Mouse (Mus musculus) embryonic facial prominence, embryonic 11.5 days (tissue): ENCODE results near the gene Scube2. TPM values are rescaled to one million over a fixed set of nuclear protein-coding genes. Genes with fewer than 3 reads are reported as not detected.

Experiments
- ATAC-seq: fragments of 200-750 bp; cut with Nextera tagmentation; replicated peaks from 2 replicates; pipeline ENCODE4 v1.8.0; 2017; ENCODE audit warnings: low read depth; ENCODE audit not compliant: insufficient number of reproducible peaks, low FRiP score, low TSS enrichment
- DNase-seq: peaks from one replicate; pipeline ENCODE4 v3.0.0-alpha.2; 2015; ENCODE audit warnings: low spot score
- H3K27ac ChIP-seq: fragments of 300-500 bp; sonication (generic); replicated peaks from 2 replicates; pipeline ENCODE4 v1.5.1; 2014; ENCODE audit warnings: mild to moderate bottlenecking, low read depth, low read length, control low read depth
- H3K27me3 ChIP-seq: fragments of 300-500 bp; sonication (generic); 2 replicates; pipeline ENCODE4 v1.6.1; 2014; ENCODE audit warnings: mild to moderate bottlenecking, low read length, moderate library complexity, mixed read lengths; ENCODE audit not compliant: control insufficient read depth, insufficient read depth
- H3K36me3 ChIP-seq: fragments of 300-500 bp; sonication (generic); replicated peaks from 2 replicates; pipeline ENCODE4 v1.6.1; 2014; ENCODE audit warnings: low read depth, mild to moderate bottlenecking, low read length, moderate library complexity, mixed read lengths; ENCODE audit not compliant: control insufficient read depth, insufficient read depth
- H3K4me1 ChIP-seq: fragments of 300-500 bp; sonication (generic); 2 replicates; pipeline ENCODE4 v1.6.1; 2014; ENCODE audit warnings: low read length, mixed read lengths; ENCODE audit not compliant: control insufficient read depth, insufficient read depth
- H3K4me2 ChIP-seq: fragments of 300-500 bp; sonication (generic); 2 replicates; pipeline ENCODE4 v1.6.1; 2014; ENCODE audit warnings: low read depth, mild to moderate bottlenecking, control low read depth, low read length, moderate library complexity
- H3K4me3 ChIP-seq: fragments of 300-500 bp; sonication (generic); 2 replicates; pipeline ENCODE4 v1.5.1; 2014; ENCODE audit warnings: low read depth, low read length, control low read depth
- H3K9ac ChIP-seq: fragments of 300-500 bp; sonication (generic); replicated peaks from 2 replicates; pipeline ENCODE4 v1.6.1; 2014; ENCODE audit warnings: mild to moderate bottlenecking, control low read depth, low read length
- H3K9me3 ChIP-seq: fragments of 300-500 bp; sonication (generic); replicated peaks from 2 replicates; pipeline ENCODE4 v1.6.1; 2016; ENCODE audit warnings: mild to moderate bottlenecking, low read length, inconsistent platforms, mixed read lengths; ENCODE audit not compliant: control insufficient read depth
- WGBS: fragments of 180-500 bp; shearing (Covaris S2); extraction: QIAGEN DNeasy Blood & Tissue Kit; methylation state at CpG from one replicate; pipeline ENCODE4 v1.1.7; 2014; 5-methylcytosine and 5-hydroxymethylcytosine counted together
- polyA plus RNA-seq: library from polyadenylated mRNA; unstranded; fragments of >200 nt; fragmentation: Nextera tagmentation; extraction: Ambion mirVana; gene quantifications from 2 replicates; pipeline ENCODE4 v1.2.1, GENCODE M21; 2014

Gene Scube2
- polyA plus RNA-seq, 1 experiment from 2014 or later: 0.28 TPM

- no peaks in the 10 kb centered on the region for H3K36me3 ChIP-seq
- no peak for ATAC-seq
- H3K4me3 ChIP-seq: no peak overlapping the region
- no peak overlapping the region for H3K9ac ChIP-seq
- no peak overlapping the region for H3K27ac ChIP-seq
- WGBS: 85% methylated on average over 5 of the region's 5 CpGs
- H3K4me1 ChIP-seq: peaks cover 2% of the 10 kb centered on the region; the same call in 1 of the 2 replicates
- H3K27me3 ChIP-seq: no peaks in the 10 kb centered on the region
- no peak overlapping the region for H3K4me2 ChIP-seq
- no peak for DNase-seq
- H3K9me3 ChIP-seq: no peaks in the 10 kb centered on the region
These were observed 5.8 kb upstream of the Scube2 start for GRCm38 (mm10) chr7:109871232-109871631.

DNA sequence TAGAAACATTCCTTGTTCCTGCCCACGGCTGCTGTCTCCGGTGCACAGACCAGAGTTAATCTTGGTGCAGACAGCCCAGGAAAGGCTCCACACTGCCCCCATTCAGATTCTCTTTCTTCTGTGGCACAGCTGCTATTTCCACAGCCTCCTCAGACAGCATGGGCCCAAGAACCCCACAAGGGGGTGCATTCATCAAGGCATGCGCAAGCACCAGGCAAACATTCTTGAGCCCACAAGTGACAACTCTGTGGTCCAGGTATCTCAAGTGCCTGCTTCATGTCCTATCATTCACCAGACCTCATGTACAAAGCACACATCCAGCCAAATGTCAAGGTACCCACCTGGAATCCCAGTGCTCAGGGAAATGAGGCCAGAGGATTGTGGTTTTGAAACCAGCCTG lies 3.0 kb upstream of the Scube2 start:
- H3K4me1 ChIP-seq: peaks cover 2% of the 10 kb centered on the region; the same call in 1 of the 2 replicates
- no peak for ATAC-seq
- no peaks in the 10 kb centered on the region for H3K36me3 ChIP-seq
- no peak overlapping the region for H3K4me3 ChIP-seq
- H3K27me3 ChIP-seq: peaks cover 4% of the 10 kb centered on the region
- DNase-seq: peak; percentile 28
- no peak overlapping the region for H3K4me2 ChIP-seq
- WGBS: 27% methylated on average over 3 of the region's 3 CpGs
- no peaks in the 10 kb centered on the region for H3K9me3 ChIP-seq
- H3K27ac ChIP-seq: no peak overlapping the region
- no peak overlapping the region for H3K9ac ChIP-seq

GRCm38 (mm10) chr7:109866643-109867042 lies 1.2 kb upstream of the Scube2 start:
- DNase-seq (no peak), ATAC-seq (no peak; the same call in 1 of the 2 replicates)
- WGBS: 79% methylated on average over 3 of the region's 3 CpGs
- Histone ChIP-seq H3K9ac (no peak overlapping the region), H3K4me2 (no peak overlapping the region), H3K9me3 (no peaks in the 10 kb centered on the region), H3K4me3 (no peak overlapping the region), H3K27me3 (peaks cover 4% of the 10 kb centered on the region), H3K36me3 (no peaks in the 10 kb centered on the region), H3K27ac (no peak overlapping the region), H3K4me1 (peaks cover 2% of the 10 kb centered on the region; the same call in 1 of the 2 replicates)

GRCm38 (mm10) chr7:109863561-109863960 lies 1.9 kb downstream of the Scube2 start:
- Histone ChIP-seq H3K4me3 (no peak overlapping the region), H3K9me3 (no peaks in the 10 kb centered on the region), H3K4me1 (peaks cover 2% of the 10 kb centered on the region; the same call in 1 of the 2 replicates), H3K36me3 (no peaks in the 10 kb centered on the region), H3K27me3 (peaks cover 4% of the 10 kb centered on the region), H3K9ac (no peak overlapping the region), H3K27ac (no peak overlapping the region), H3K4me2 (no peak overlapping the region)
- DNase-seq (no peak), ATAC-seq (no peak)
- 28% methylated on average over 4 of the region's 4 CpGs for WGBS

DNA sequence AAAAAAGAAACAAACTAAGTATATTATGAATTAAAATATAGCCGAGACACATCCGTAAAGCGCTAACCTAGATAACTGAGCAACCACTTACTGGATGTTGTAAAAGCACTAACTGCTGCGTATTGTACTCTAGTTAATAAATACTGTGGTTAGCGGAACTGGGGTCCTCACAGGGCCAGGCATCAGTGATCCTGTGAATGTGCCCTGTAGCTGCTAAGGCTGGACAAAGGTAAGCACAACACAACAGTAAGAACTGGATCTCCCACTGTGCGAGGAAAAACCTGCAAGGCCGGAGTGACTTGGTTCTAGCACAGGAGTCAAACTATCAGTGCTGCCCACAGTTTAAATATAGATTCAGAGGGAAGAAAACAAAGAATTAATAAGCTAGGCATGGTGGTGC lies 5.3 kb downstream of the Scube2 start:
- H3K9ac ChIP-seq: no peak overlapping the region
- no peak for DNase-seq
- H3K4me1 ChIP-seq: no peaks in the 10 kb centered on the region
- H3K9me3 ChIP-seq: no peaks in the 10 kb centered on the region
- ATAC-seq: no peak
- H3K27ac ChIP-seq: no peak overlapping the region
- no peak overlapping the region for H3K4me2 ChIP-seq
- 86% methylated on average over 7 of the region's 7 CpGs for WGBS
- H3K27me3 ChIP-seq: peaks cover 2% of the 10 kb centered on the region; the same call in 1 of the 2 replicates
- no peak overlapping the region for H3K4me3 ChIP-seq
- H3K36me3 ChIP-seq: no peaks in the 10 kb centered on the region

DNA sequence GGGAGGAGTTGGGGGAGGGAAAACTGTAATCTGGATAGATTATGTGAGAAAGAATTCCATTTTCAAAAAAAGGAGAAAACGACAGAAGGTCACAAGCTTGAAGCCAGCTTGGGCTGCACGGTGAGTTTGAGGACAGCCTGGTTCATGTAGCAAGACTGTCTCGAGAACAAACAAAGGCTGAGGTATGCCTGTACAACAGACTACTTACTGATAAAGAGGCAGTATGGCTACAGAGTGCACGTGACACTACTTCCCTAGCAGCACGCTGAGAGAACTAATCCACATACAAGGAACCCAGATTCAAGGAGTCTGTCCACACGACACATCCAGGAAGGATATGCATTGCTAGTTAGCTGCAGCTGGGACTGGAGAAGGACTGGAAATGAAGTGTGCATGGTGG lies 6.1 kb downstream of the Scube2 start:
- H3K9ac ChIP-seq: no peak overlapping the region
- H3K4me2 ChIP-seq: no peak overlapping the region
- ATAC-seq: no peak
- H3K27me3 ChIP-seq: no peaks in the 10 kb centered on the region
- no peaks in the 10 kb centered on the region for H3K36me3 ChIP-seq
- H3K4me3 ChIP-seq: no peak overlapping the region
- no peaks in the 10 kb centered on the region for H3K9me3 ChIP-seq
- no peak overlapping the region for H3K27ac ChIP-seq
- DNase-seq: no peak
- H3K4me1 ChIP-seq: no peaks in the 10 kb centered on the region
- WGBS: 69% methylated on average over 6 of the region's 6 CpGs

- no peak overlapping the region for H3K27ac ChIP-seq
- no peaks in the 10 kb centered on the region for H3K27me3 ChIP-seq
- H3K4me3 ChIP-seq: no peak overlapping the region
- 54% methylated on average over 7 of the region's 7 CpGs for WGBS
- no peak for DNase-seq
- ATAC-seq: no peak
- H3K36me3 ChIP-seq: no peaks in the 10 kb centered on the region
- H3K4me2 ChIP-seq: no peak overlapping the region
- no peaks in the 10 kb centered on the region for H3K4me1 ChIP-seq
- H3K9me3 ChIP-seq: no peaks in the 10 kb centered on the region
- no peak overlapping the region for H3K9ac ChIP-seq
These were observed 12.7 kb downstream of the Scube2 start for GRCm38 (mm10) chr7:109852752-109853212.

DNA sequence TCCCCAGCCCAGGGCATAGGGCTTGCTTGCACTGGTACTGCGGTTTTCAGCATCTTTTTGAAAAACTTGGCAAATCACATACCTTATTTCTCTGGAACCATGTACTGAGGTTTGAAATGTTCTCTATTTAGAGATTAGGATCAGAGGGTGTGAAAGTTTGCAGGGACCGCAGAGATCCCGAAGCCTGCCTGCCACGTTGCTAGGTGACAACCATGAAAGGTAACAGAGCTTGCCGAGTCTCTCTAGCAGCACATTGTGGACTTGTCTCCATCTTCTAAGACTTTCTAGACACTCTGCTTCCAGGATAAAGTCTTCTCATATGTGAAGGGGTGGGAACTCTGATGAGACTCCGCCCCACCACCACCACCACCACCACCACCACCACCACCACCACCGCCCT lies 13.5 kb downstream of the Scube2 start:
- no peak overlapping the region for H3K4me2 ChIP-seq
- H3K4me1 ChIP-seq: no peaks in the 10 kb centered on the region
- no peaks in the 10 kb centered on the region for H3K27me3 ChIP-seq
- DNase-seq: no peak
- H3K4me3 ChIP-seq: no peak overlapping the region
- no peaks in the 10 kb centered on the region for H3K9me3 ChIP-seq
- no peak for ATAC-seq
- 91% methylated on average over 7 of the region's 7 CpGs for WGBS
- H3K27ac ChIP-seq: no peak overlapping the region
- no peak overlapping the region for H3K9ac ChIP-seq
- no peaks in the 10 kb centered on the region for H3K36me3 ChIP-seq
